Mouse (Mus musculus) adrenal gland (tissue): ENCODE results near the gene Dnajb4.

Source experiments
- intact Hi-C: fragments of 180-260 bp; cut with DNase I; formaldehyde crosslinking; loops from one replicate; pipeline ENCODE4 v1.15.1; 2025

The Dnajb4 gene

GRCm38 (mm10) chr3:152179285-152179684 is 30.8 kb downstream of the Dnajb4 start:
- intact Hi-C loops, result no loop called here

- intact Hi-C loops, result no loop called here
These were observed 31.3 kb downstream of the Dnajb4 start for GRCm38 (mm10) chr3:152178816-152179215.

GRCm38 (mm10) chr3:152172322-152172935 is 37.7 kb downstream of the Dnajb4 start:
- intact Hi-C loops, result no loop called here

- intact Hi-C loops, result no loop called here
These were observed 38.2 kb downstream of the Dnajb4 start for GRCm38 (mm10) chr3:152171862-152172261.

- intact Hi-C loops, result no loop called here
These were observed 38.9 kb downstream of the Dnajb4 start for GRCm38 (mm10) chr3:152171236-152171635.

- intact Hi-C loops, result no loop called here
These were observed 39.7 kb downstream of the Dnajb4 start for GRCm38 (mm10) chr3:152170407-152170806.

DNA sequence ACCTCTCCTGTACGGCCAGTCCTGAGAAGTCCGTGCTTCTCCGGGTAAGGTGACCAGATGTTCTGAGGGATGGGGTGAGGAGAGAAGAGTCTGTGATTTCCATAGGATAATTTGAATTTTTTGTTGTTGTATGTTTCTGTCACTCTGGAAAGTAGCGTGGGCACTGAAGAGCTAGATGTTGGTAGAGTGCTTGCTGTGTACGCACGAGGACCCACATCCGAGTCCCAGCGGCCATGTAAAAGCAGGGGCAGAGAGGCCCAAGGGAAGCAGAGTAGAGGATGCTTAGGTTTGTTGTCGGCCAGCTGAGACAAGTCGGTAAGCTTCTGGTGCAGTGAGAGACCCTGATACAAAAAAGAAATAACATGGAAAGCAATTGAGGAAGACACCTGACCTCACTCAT is 42.1 kb downstream of the Dnajb4 start:
- intact Hi-C loops, result no loop called here

DNA sequence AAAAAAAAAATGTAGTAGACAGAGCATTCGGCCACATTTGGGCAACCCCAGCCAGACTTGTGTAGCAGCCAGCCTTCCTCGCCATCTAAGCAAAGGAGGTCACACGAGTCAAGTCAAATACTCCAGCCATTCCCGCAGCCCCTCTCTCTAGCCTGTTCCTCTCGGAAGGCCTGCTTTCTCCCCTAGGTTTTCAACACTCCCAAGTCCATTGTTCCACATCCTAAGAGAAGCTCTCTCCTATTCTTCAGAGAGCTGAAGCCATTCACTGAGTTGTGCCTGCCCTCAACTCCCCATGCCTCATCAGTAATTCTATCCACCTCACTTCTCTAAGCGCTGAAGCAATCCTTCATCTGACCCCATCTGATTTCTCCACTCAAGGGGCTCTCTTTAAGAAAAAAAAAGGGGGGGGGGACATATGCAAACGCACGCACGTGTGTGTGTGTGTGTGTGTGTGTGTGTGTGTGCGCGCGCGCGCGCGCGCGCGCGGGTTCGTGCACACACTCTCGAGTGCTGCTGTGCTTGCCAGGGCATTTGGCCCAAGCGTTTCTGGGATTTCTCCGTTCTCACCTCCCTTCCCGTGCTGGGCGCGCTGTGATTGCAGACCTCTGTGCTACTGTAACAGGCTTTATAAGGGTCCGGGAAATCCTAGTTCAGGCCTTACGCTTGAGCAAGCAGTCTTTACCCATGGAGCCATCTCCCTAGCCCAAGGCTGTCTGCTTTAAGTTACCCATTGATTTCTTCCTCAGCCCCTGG is 43.2 kb downstream of the Dnajb4 start:
- intact Hi-C loops, result no loop called here

- intact Hi-C loops, result no loop called here
These were observed 44.0 kb downstream of the Dnajb4 start, which contains the start of gene Gipc2 for GRCm38 (mm10) chr3:152166099-152166423. Gene Gipc2, minus strand, starts transcription at chr3:152166230.

- intact Hi-C loops, result no loop called here
These were observed 44.6 kb downstream of the Dnajb4 start for GRCm38 (mm10) chr3:152165351-152166098.

GRCm38 (mm10) chr3:152165014-152165350 is 45.1 kb downstream of the Dnajb4 start:
- intact Hi-C loops, result no loop called here

DNA sequence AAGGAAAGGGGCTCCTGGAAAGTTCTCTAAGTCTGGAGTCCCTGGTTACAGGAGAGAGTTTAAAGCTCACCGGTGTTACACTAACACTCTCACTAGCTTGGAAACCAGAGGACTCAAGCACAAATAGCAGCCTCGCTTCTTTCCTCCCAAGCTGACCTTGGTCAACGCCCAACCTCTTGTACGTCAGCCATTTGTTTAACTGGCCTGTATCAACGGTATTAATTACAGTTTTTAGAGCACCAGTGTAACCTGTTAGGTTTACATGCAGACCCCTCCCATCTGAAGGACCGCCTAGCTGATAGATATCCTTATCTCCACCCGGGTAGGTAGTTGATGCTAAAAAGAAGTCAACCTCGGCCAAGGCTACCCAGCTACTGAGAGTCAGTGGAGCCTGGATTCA is 46.8 kb downstream of the Dnajb4 start:
- intact Hi-C loops, result no loop called here

GRCm38 (mm10) chr3:152160607-152161006 is 49.5 kb downstream of the Dnajb4 start:
- intact Hi-C loops, result no loop called here

GRCm38 (mm10) chr3:152159321-152159720 is 50.8 kb downstream of the Dnajb4 start:
- intact Hi-C loops, result no loop called here

GRCm38 (mm10) chr3:152158344-152159291 is 51.5 kb downstream of the Dnajb4 start:
- intact Hi-C loops, result no loop called here

GRCm38 (mm10) chr3:152156816-152157496 is 53.1 kb downstream of the Dnajb4 start:
- intact Hi-C loops, result no loop called here

DNA sequence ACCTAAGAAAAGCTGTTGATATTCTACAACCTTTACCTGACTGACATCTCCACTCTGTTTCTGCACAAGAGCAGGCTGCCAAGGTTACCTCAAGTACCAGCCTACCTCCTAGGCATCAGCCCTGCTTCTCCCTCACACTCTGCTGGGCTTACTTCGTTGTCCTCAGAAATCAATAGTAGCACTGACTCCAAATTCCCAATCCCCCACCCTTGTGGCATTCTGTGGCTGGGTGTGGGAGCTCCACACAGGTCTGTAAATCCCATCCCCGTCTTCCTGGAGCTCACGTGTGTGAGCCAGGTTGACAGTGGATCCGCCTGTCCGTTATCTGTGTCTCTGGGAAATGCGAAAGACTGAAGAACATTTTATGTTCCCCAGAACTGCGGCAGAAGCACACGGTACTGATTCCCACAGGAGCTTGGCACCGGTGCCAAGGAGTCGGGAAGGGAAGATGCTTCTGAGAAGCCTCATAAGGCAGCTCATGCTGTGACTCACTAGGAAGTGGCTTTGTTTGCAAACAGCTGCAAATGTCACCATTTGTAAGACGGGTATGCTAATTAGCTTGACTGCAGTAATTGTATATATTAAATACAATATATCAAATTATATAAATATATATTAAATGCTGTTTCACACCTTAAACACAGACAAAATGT is 54.7 kb downstream of the Dnajb4 start:
- intact Hi-C loops, result no loop called here

GRCm38 (mm10) chr3:152154095-152154494 is 56.0 kb downstream of the Dnajb4 start:
- intact Hi-C loops, result no loop called here

DNA sequence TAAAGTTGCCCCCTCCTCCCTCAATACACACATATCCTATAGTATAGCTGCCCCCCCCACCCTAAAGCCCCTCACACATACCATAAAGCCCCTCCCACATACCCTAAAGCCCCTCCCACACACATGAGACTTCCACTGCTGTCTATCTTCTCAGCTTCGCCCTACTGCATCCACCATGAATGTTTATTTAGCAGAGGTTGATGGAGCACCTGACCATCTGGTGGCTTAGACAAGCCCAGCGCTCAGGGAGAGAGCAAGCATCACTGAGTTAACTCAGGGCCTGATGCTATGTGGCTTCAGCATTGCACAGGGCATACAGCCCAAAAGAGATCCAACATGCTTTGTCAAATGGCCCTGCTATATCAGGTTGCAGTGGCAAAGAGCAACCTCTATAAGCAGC is 57.0 kb downstream of the Dnajb4 start:
- intact Hi-C loops, result no loop called here

- intact Hi-C loops, result no loop called here
These were observed 57.7 kb downstream of the Dnajb4 start for GRCm38 (mm10) chr3:152152483-152152804.
